14 mouse cellular contexts compared by ENCODE assay signal in the genomic region with DNA sequence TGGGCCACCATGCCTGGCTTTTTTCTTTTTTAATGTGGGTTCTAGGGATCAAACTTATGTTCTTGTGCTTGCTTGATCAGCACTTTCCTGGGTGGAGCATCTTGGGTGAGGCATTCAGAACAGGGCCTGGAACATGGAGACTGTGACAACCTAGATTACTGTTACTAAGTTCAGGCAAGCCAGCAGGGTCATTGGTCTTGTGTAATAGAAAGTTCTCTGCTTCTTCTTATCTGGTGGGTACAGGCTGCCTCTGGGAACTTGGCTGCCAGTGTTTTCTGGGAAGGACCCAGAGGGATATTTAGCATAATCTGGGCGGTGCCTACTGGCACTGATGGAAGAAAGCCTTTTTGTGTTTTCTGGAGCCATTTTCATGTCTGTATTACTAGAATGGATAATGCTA.
A peak's percentile ranks its signal among the peaks of the same experiment; 100 is the strongest.
DNase-seq lines count a peak whose midpoint lies in the region; ATAC-seq lines count a peak whose summit lies in the region.
"Had no signal": no experiment of that assay in that cellular context is flagged by ENCODE, and none has a peak within 500 bp of the region (broad histone marks: within the 10 kb centered on the region; RNA-seq: fewer than 3 reads in every experiment).

No protein-coding gene starts in this region.

- ATAC-seq in megakaryocyte-erythroid progenitor cell, adult 5-6 weeks (replicated peaks; ENCODE audit: low FRiP score, low TSS enrichment, poor library complexity, severe bottlenecking) = peak; percentile 34
- ATAC-seq: forebrain, embryonic 15.5 days; hindbrain, postnatal 0 days had no signal

- intact Hi-C loops in heart, postnatal 14 days (cut with DNase I) = no loop called here

- peak; percentile 21 for DNase-seq in heart, adult 8-10 months (ENCODE audit: low spot score)
- no peak for DNase-seq in heart, postnatal 14 days
- DNase-seq in adipocyte (ENCODE audit: low spot score) = peak; percentile 53
- peak; percentile 3 for DNase-seq in c-Kit-positive CD71-positive TER-119-positive erythroid progenitor cells, embryonic 14.5 days (ENCODE audit: low spot score)
- no peak for DNase-seq in thymus, postnatal 10 days (ENCODE audit: low spot score in 2 of 2)
- DNase-seq in cerebellum, postnatal 25 days = no peak
- DNase-seq: adrenal gland, postnatal 14 days; cerebellum, adult 11 months; cerebellum, adult 8-10 months; cerebellum, postnatal 14 days; gastrocnemius, postnatal 10 days had no signal

Comparison
In these comparisons a context has a peak if more than half of its experiments do, and no peak if none do; other contexts are left out.
1. DNase-seq: peak in heart, adult 8-10 months (single experiment), adipocyte (single experiment) and c-Kit-positive CD71-positive TER-119-positive erythroid progenitor cells, embryonic 14.5 days (single experiment); none in heart, postnatal 14 days (0 of 2), thymus, postnatal 10 days (0 of 2) and cerebellum, postnatal 25 days (0 of 2).